Mouse (Mus musculus) T-helper 2 cell (primary cell): ENCODE measurements around the gene Trrap.

Source experiments
- in situ Hi-C: fragments of 300-600 bp; cut with MboI, MseI; formaldehyde crosslinking; loops from one replicate; pipeline ENCODE4 v1.15.1; 2025; ENCODE audit warnings: high pct_unique_total_duplicates

The Trrap gene

DNA sequence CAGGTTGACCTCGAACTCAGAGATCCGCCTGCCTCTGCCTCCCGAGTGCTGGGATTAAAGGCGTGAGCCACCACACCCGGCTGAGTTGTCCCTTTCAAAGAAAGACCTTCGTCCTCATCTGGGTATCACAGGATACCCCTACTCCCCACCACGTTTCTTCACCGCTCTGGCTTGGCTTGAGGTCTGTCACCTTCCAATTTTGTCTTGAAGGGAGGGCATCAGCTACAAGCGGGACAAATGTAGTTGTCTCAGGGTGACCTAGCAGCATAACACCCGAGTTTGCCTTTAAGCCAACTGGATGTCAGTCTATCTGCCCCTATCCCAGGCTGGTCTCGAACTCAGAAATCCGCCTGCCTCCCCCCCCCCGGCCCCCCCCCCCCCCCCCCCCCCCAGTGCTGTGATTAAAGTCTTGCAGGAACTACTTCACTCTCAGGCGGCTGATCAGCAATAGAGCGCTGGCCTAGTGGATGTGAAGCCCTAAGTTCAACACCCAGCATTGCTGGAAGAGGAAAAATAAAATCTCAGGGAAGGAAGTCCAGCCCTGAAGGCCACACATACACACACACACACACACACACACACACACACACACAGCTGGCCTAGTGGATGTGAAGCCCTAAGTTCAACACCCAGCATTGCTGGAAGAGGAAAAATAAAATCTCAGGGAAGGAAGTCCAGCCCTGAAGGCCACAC is at the start of gene Trrap:
Gene Trrap (plus strand): TSS at position 627 of the 693 bp plus-strand sequence.
- in situ Hi-C loops = loop anchor here (25.0 kb wide), 2 partner anchors 555 to 1445 kb away; partner anchors contain the start of genes Rnf6 and Tecpr1

GRCm38 (mm10) chr5:144719781-144720180 is 47.8 kb upstream of the Trrap start:
- in situ Hi-C loops = loop anchor here (10.0 kb wide), 1 partner anchor 255 kb away; no protein-coding TSS in a partner anchor

DNA sequence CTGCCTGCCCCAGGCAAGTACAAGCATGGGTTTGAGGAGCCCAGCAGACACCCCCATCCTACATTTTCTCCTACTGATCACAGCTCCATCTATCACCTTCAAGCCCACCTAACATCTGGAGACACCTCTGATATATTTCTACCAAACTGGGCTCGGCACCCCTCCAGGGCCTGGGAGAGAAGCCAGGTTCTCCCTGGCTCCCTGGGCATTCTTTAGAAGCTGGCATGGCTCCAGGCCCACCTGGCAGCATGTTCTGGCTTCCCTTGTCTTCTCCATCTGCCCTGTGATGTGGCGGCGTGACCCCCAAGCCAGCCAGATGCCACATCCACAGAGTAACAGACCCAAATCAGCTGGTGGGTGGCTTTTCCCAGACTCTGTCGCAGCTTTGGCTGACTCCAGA is 47.3 kb upstream of the Trrap start:
- in situ Hi-C loops = loop anchor here (10.0 kb wide), 1 partner anchor 255 kb away; no protein-coding TSS in a partner anchor

DNA sequence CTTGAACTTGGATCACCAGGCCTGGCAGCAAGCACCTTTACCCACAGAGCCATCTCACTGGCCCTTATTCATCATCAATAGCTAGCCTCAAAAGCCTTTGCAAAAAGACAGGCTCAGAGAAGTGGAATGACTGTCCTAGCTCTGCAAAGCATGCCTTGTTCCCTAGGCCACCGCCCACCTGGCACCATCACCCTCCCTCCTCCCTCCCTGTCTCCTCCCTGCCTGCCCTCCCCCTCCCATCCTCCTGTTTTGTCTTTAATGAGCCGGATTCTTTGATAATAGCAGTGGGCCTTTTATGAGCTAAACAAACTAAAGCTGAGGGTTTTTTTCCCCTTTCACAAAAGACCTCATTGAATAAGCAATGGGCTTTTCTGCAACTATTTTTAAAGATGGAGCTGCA is 42.6 kb upstream of the Trrap start:
- in situ Hi-C loops = loop anchor here (10.0 kb wide), 1 partner anchor 260 kb away; no protein-coding TSS in a partner anchor

DNA sequence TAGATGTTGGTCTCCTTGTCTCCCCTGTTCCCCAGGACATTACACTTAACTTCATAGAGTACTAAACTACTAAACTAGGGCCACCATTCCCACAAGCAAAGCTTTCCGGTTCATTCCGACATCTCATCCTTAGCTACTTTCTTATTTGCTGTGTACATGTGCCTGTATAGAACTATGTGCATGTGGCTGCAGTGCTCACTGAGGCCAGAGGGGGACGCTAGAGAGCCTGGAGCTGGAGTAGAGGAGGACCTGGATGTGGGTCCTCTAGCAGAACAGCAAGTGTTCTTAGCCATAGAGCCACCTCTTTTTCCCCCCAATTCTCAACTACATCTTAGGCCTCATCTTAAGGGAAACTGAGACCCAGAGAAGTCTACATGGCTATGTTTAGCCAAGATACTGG is 42.0 kb upstream of the Trrap start:
- in situ Hi-C loops = loop anchor here (10.0 kb wide), 1 partner anchor 261 kb away; no protein-coding TSS in a partner anchor

DNA sequence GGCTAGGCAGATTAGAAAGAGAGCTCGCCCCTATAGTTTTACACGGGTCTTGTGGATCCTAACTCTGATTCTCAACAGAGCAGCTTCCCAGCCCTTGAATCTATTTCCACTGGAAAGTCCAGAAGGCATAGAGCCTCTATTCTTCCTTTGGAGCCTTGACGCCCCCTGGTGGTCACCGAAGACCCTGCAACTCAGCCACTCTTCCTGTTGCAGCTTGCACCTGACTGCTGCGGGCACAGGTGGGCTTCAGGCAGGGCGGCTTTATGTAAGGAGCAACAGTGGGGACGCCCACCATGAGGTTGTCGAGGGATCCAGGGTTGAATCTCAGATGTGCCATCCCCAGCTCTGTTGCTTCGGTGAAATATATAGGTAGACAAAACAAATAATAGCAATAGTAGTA is 40.4 kb upstream of the Trrap start:
- in situ Hi-C loops = loop anchor here (10.0 kb wide), 1 partner anchor 262 kb away; no protein-coding TSS in a partner anchor

- in situ Hi-C loops = loop anchor here (10.0 kb wide), 1 partner anchor 263 kb away; no protein-coding TSS in a partner anchor
Observed at GRCm38 (mm10) chr5:144728237-144728636, 39.3 kb upstream of the Trrap start.

DNA sequence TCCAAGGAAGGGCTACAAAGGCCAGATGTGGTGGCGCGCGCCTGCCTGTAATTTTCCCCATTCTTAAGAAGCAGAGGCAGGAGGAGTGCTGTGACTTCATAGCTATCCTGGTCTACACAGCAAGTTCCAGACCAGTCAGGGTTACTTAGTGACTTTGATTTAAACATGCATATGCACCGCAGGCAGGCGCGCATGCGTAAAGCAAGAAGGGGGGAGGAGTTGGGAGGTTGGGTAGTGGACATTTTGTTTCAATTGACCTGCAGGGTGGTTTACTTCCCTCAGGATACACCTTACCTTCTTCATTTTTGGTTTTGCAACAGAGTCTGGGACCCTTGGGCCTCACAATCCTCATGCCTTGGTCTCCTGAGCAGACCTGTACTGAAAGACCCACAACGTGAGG is 38.3 kb upstream of the Trrap start:
- in situ Hi-C loops = loop anchor here (10.0 kb wide), 1 partner anchor 264 kb away; no protein-coding TSS in a partner anchor

DNA sequence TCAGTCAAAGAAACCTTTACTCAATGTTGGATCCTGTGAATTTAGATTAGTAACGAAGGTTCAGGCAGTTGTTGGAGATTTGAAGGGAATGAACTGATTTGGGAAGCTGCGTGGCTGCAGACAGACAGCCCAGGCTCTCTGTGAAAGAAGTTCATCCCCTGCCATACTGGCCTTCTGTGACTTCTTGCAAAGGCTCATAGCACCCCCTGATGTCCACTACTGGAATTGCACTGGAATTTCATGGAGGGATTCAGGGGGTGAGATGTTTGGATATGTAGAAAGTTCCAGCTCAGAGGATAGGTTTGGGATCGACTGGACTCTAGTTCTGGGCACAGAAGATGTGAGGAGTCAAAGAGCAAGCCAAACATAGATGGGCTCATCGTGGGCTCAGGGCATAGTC is 33.6 kb upstream of the Trrap start:
- in situ Hi-C loops = loop anchor here (5.0 kb wide), 1 partner anchor 347 kb away; no protein-coding TSS in a partner anchor

- in situ Hi-C loops = loop anchor here (5.0 kb wide), 1 partner anchor 348 kb away; no protein-coding TSS in a partner anchor
Observed at GRCm38 (mm10) chr5:144734949-144735348, 32.6 kb upstream of the Trrap start.

DNA sequence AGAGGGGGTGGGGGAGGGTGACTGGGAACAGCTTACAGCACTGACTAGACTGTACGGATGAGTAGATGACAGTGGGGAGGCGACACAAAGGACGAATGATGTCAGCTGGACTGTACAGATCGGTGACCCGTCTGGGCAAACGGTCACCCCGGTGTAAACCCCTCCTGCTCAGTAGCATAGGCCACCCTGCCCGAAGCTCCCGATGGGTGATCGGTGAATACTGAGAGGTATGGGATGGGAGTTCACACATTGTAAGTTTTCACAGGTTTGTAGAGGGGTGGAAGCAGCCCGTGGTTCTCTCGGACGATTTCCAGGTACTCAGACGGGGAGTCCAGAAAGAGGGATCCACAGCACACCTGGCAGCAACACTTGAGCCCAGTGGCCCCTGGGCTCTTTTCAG is 30.4 kb upstream of the Trrap start:
- in situ Hi-C loops = no loop called here

GRCm38 (mm10) chr5:144752432-144752831 is 15.1 kb upstream of the Trrap start:
- in situ Hi-C loops = loop anchor here (25.0 kb wide), 2 partner anchors 540 to 1460 kb away; partner anchors contain the start of genes Rnf6 and Tecpr1

DNA sequence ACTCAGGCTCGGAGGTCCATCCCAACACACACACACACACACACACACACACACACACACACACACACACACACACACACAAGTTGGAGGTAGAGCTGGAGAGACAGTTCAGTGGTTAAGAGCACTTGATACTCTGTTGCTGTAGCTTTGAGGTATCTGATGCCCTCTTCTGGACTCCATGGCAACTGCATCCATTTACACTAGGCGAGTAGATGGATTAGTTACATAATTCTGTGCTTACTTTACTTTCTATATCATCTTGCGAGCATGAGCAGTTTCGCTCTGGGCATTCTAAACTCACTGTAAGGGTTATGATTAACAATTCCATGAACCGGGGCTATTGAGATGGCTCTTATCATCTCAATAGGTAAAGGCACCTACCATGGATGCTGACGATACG is 14.5 kb upstream of the Trrap start:
- in situ Hi-C loops = loop anchor here (25.0 kb wide), 2 partner anchors 541 to 1459 kb away; partner anchors contain the start of genes Rnf6 and Tecpr1

DNA sequence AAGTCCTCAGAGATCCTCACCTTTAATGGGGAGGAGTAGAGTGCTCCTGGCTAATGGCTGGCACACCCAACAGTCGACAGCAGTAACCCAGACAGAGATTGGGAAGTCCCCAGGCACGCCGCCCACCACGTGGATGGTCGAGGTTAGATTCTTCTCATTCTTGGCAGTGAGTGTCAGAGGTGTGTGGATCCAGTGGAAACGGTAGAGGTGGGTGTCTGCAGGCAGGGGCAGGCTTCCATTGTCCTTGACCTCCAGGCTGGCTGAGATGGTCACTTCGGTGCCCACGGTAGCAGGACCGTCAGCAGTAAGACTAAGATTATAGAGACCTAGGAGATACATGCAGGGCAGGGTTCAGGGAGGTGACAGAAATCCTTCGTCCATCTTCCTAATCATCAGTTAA is 12.3 kb upstream of the Trrap start:
- in situ Hi-C loops = loop anchor here (25.0 kb wide), 2 partner anchors 543 to 1457 kb away; partner anchors contain the start of genes Rnf6 and Tecpr1

DNA sequence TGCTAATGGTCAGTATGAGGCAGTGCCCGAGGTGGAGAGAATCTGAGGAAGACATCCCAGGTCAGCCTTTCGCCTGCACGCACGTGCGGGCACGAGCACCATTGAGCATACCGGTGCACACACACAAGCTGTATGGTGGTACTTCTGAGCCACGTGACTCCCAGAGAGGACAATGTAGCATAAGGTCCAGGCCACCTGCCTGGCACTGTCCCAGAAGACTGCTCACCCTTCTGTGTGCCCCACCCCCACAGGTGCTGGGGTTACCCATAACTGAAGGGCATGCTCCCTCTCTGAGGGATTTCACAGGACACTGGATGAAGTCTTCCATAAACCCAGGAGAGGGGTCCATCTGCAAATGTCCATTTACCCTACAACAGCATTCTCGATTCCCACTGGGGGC is 10.1 kb upstream of the Trrap start:
- in situ Hi-C loops = loop anchor here (25.0 kb wide), 2 partner anchors 545 to 1455 kb away; partner anchors contain the start of genes Rnf6 and Tecpr1

DNA sequence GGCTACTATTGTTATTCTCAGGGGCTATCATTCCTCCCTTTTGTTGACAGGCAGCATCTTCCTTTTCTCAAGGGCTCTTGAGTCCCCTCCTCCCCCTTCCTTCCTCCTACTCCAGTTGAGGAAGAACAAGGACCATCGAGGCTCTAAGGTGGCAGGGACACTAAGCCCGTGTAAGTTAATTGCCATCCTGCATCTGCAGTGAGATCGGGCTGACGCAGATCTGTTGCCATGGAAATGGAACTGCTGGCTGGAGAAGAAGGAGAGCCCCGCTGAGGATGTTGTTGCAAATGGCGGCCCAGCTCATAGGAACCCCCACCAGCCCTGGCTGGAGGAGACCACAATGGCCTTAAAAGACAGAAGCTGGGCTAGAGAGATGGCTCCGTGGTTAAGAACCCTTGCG is 9.1 kb upstream of the Trrap start:
- in situ Hi-C loops = loop anchor here (25.0 kb wide), 2 partner anchors 546 to 1454 kb away; partner anchors contain the start of genes Rnf6 and Tecpr1

DNA sequence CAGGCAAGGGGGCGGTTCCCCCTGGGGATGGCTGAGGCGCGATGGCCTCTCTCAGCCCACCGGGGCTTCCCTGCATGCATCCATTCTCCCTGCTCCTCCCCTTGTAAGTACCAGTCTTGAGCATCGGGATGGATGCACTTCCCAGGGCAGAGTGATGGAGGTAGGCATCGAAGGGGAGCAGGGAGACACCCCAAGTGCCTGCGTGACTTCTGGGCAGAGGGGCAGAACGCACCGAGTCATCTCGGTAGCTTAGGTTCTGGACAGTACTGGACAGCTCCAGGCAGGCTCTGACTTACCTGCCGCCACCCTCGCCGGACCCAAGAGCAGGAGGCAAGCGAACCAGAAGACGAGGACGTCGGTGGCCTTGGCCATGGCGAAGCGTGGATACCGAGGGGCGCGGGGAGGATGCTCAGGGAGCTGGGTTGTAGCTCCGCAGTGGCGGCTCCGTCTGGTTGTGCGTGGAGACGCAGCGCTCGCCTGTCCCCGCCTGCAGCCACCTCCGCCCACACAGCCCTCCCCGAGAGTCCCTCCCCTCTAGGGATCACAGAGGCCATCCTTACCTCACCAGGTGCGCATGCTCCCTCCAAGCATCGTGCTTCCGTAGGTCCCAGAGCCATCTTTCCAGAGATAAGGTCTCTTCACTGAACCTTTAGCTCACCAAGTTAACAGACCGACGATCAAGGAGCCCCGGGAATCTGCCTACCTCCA is 6.2 kb upstream of the Trrap start, which contains the start of gene Tmem130:
Gene Tmem130 (minus strand): TSS at position 658 of the 708 bp plus-strand sequence.
- in situ Hi-C loops = loop anchor here (25.0 kb wide), 2 partner anchors 549 to 1451 kb away; partner anchors contain the start of genes Rnf6 and Tecpr1

DNA sequence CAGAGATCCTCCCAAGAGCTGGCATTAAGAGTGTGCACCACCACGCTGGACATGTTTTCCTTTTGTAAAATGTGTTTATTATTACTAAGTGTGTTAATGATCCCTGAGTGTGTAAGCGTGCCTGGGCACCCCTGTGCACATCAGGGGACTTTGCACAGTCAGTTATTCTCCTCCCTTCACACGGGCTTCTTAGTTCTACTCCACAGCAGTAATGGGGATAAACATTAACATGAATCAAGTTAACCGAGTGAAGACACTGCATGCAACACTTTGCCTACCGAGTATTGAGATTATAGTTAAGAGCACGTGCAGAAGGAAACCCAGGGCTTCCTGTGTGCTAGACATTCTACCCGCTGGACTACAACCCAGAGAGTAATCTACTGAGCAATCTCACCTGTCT is 1.5 kb upstream of the Trrap start:
- in situ Hi-C loops = loop anchor here (25.0 kb wide), 2 partner anchors 554 to 1446 kb away; partner anchors contain the start of genes Rnf6 and Tecpr1

- in situ Hi-C loops = loop anchor here (25.0 kb wide), 2 partner anchors 554 to 1446 kb away; partner anchors contain the start of genes Rnf6 and Tecpr1
Observed at GRCm38 (mm10) chr5:144766646-144767045, 886 bp upstream of the Trrap start.

- in situ Hi-C loops = loop anchor here (25.0 kb wide), 2 partner anchors 556 to 1444 kb away; partner anchors contain the start of genes Rnf6 and Tecpr1
Observed at GRCm38 (mm10) chr5:144767911-144768841, 644 bp downstream of the Trrap start.
